Mouse (Mus musculus) MEL (cell line): ENCODE data around the gene Vps11. TPM values are rescaled to one million over a fixed set of nuclear protein-coding genes. Genes with fewer than 3 reads are reported as not detected.
A peak's percentile ranks its signal among the peaks of the same experiment; 100 is the strongest.

Experiments
- DNase-seq: peaks from one replicate; pipeline ENCODE4 v3.0.0; 2011; ENCODE audit warnings: low read depth, low spot score
- H3K27ac ChIP-seq: 2 replicates; pipeline ENCODE4 v1.5.1; 2012; ENCODE audit warnings: low read depth, mild to moderate bottlenecking, control low read depth, low read length, moderate library complexity; ENCODE audit not compliant: control insufficient read depth
- H3K27me3 ChIP-seq, 2 experiments: fragments of 150-350 bp in 1 of 2; sonication (generic) in 1 of 2; 2 replicates each; pipeline ENCODE4 v1.6.1; 2012; ENCODE audit warnings: low read length in 2 of 2, mild to moderate bottlenecking in 2 of 2, improper control_type of control experiment in 1 of 2, moderate library complexity in 1 of 2; ENCODE audit not compliant: insufficient read depth in 2 of 2, control insufficient read depth in 1 of 2
- H3K36me3 ChIP-seq, 2 experiments: 2 replicates each; pipeline ENCODE4 v1.6.1; 2012 to 2014; ENCODE audit warnings: low read length in 2 of 2, improper control_type of control experiment in 1 of 2, inconsistent platforms in 1 of 2, mild to moderate bottlenecking in 1 of 2; ENCODE audit not compliant: insufficient read depth in 2 of 2, control insufficient read depth in 1 of 2
- H3K4me1 ChIP-seq, 2 experiments: fragments of 150-350 bp in 1 of 2; sonication (generic) in 1 of 2; 2 replicates each; pipeline ENCODE4 v1.6.1; 2012; ENCODE audit warnings: low read length in 2 of 2, improper control_type of control experiment in 1 of 2, mild to moderate bottlenecking in 1 of 2; ENCODE audit not compliant: insufficient read depth in 2 of 2, control insufficient read depth in 1 of 2
- H3K4me3 ChIP-seq, 2 experiments: fragments of 150-350 bp in 1 of 2; sonication (generic) in 1 of 2; 2 replicates each; pipeline ENCODE4 v1.5.1; 2012; ENCODE audit warnings: low read depth in 2 of 2, low read length in 2 of 2, mild to moderate bottlenecking in 2 of 2, moderate library complexity in 2 of 2, control low read depth in 1 of 2, improper control_type of control experiment in 1 of 2; ENCODE audit not compliant: control insufficient read depth in 1 of 2, insufficient read depth in 1 of 2
- H3K79me2 ChIP-seq: 2 replicates; pipeline ENCODE4 v1.6.1; 2012; ENCODE audit warnings: mild to moderate bottlenecking, low read length, moderate library complexity; ENCODE audit not compliant: control insufficient read depth, poor library complexity, insufficient read depth
- H3K9ac ChIP-seq: 2 replicates; pipeline ENCODE4 v1.6.1; 2012; ENCODE audit warnings: low read depth, mild to moderate bottlenecking, control low read depth, low read length, moderate library complexity; ENCODE audit not compliant: control insufficient read depth, poor library complexity, severe bottlenecking
- H3K9me3 ChIP-seq: fragments of 150-350 bp; sonication (generic); replicated peaks from 2 replicates; pipeline ENCODE4 v1.6.1; 2012; ENCODE audit warnings: mild to moderate bottlenecking, low read length, improper control_type of control experiment, moderate library complexity; ENCODE audit not compliant: insufficient read depth
- BHLHE40 ChIP-seq: IDR thresholded peaks from 2 replicates; pipeline ENCODE4 v1.6.1; 2012; ENCODE audit warnings: low read depth, mild to moderate bottlenecking, inconsistent platforms, low read length, improper control_type of control experiment, borderline replicate concordance
- CTCF ChIP-seq, 3 experiments: IDR thresholded peaks in 2 of 3; conservative IDR thresholded peaks in 1 of 3; 2 replicates each; pipeline ENCODE4 v1.5.1; 2011 to 2012; ENCODE audit warnings: low read length in 3 of 3, low read depth in 2 of 3, mild to moderate bottlenecking in 2 of 3, improper control_type of control experiment in 1 of 3, inconsistent platforms in 1 of 3, mixed read lengths in 1 of 3, moderate library complexity in 1 of 3; ENCODE audit not compliant: control insufficient read depth in 1 of 3, insufficient read depth in 1 of 3, poor library complexity in 1 of 3, severe bottlenecking in 1 of 3
- E2F4 ChIP-seq: IDR thresholded peaks from 2 replicates; pipeline ENCODE4 v1.6.1; 2011; ENCODE audit warnings: low read depth, low read length, improper control_type of control experiment, borderline replicate concordance
- ELF1 ChIP-seq: IDR thresholded peaks from 2 replicates; pipeline ENCODE4 v1.6.1; 2014; ENCODE audit warnings: low read depth, mild to moderate bottlenecking, inconsistent platforms, low read length, improper control_type of control experiment, moderate library complexity
- EP300 ChIP-seq, 2 experiments: IDR thresholded peaks; 2 replicates each; pipeline ENCODE4 v1.6.1; 2011; ENCODE audit warnings: improper control_type of control experiment in 2 of 2, low read length in 2 of 2, low read depth in 1 of 2, mild to moderate bottlenecking in 1 of 2
- GATA1 ChIP-seq: IDR thresholded peaks from 2 replicates; pipeline ENCODE4 v1.6.1; 2011; ENCODE audit warnings: low read depth, low read length, improper control_type of control experiment
- HCFC1 ChIP-seq: IDR thresholded peaks from 2 replicates; pipeline ENCODE4 v1.6.1; 2012; ENCODE audit warnings: low read depth, mild to moderate bottlenecking, inconsistent platforms, low read length, improper control_type of control experiment, moderate library complexity
- KAT2A ChIP-seq: conservative IDR thresholded peaks from 2 replicates; pipeline ENCODE4 v1.6.1; 2012; ENCODE audit warnings: low read depth, low read length, improper control_type of control experiment, inconsistent platforms
- MAX ChIP-seq: IDR thresholded peaks from 2 replicates; pipeline ENCODE4 v1.6.1; 2011; ENCODE audit warnings: low read length, improper control_type of control experiment
- MAZ ChIP-seq: IDR thresholded peaks from 2 replicates; pipeline ENCODE4 v1.6.1; 2012; ENCODE audit warnings: low read depth, mild to moderate bottlenecking, inconsistent platforms, low read length, improper control_type of control experiment
- MEF2A ChIP-seq: IDR thresholded peaks from 2 replicates; pipeline ENCODE4 v1.6.1; 2014; ENCODE audit warnings: low read depth, mild to moderate bottlenecking, inconsistent platforms, low read length, improper control_type of control experiment; ENCODE audit not compliant: poor library complexity, insufficient replicate concordance, severe bottlenecking; ENCODE audit errors: extremely low read depth
- MXI1 ChIP-seq: IDR thresholded peaks from 2 replicates; pipeline ENCODE4 v1.6.1; 2011; ENCODE audit warnings: mild to moderate bottlenecking, low read depth, low read length, improper control_type of control experiment
- MYB ChIP-seq: IDR thresholded peaks from 2 replicates; pipeline ENCODE4 v1.6.1; 2011; ENCODE audit warnings: mild to moderate bottlenecking, low read depth, low read length, improper control_type of control experiment
- MYC ChIP-seq: IDR thresholded peaks from 2 replicates; pipeline ENCODE4 v1.6.1; 2011; ENCODE audit warnings: low read depth, mild to moderate bottlenecking, low read length, improper control_type of control experiment, moderate library complexity
- NELFE ChIP-seq: IDR thresholded peaks from 2 replicates; pipeline ENCODE4 v1.6.1; 2011; ENCODE audit warnings: low read depth, low read length, improper control_type of control experiment
- NRF1 ChIP-seq: IDR thresholded peaks from 2 replicates; pipeline ENCODE4 v1.6.1; 2014; ENCODE audit warnings: low read depth, mild to moderate bottlenecking, inconsistent platforms, low read length, improper control_type of control experiment, moderate library complexity; ENCODE audit not compliant: poor library complexity, insufficient read depth, severe bottlenecking
- POLR2A ChIP-seq, 2 experiments: IDR thresholded peaks; 2 replicates each; pipeline ENCODE4 v1.6.1; 2011 to 2012; ENCODE audit warnings: low read length in 2 of 2, mild to moderate bottlenecking in 2 of 2, control low read depth in 1 of 2, improper control_type of control experiment in 1 of 2, low read depth in 1 of 2, moderate library complexity in 1 of 2; ENCODE audit not compliant: control insufficient read depth in 1 of 2, insufficient read depth in 1 of 2, poor library complexity in 1 of 2
- POLR2AphosphoS2 ChIP-seq: IDR thresholded peaks from 2 replicates; pipeline ENCODE4 v1.6.1; 2011; ENCODE audit warnings: low read length, improper control_type of control experiment
- POLR2AphosphoS5 ChIP-seq: IDR thresholded peaks from 2 replicates; pipeline ENCODE4 v1.6.1; 2012; ENCODE audit warnings: low read depth, borderline replicate concordance, mild to moderate bottlenecking, inconsistent platforms, low read length, moderate library complexity, mixed read lengths
- SIN3A ChIP-seq: IDR thresholded peaks from 2 replicates; pipeline ENCODE4 v1.6.1; 2012; ENCODE audit warnings: low read length, improper control_type of control experiment, inconsistent platforms
- TBP ChIP-seq: IDR thresholded peaks from 2 replicates; pipeline ENCODE4 v1.8.0; 2011; ENCODE audit warnings: low read depth, low read length, improper control_type of control experiment
- TCF12 ChIP-seq: IDR thresholded peaks from 2 replicates; pipeline ENCODE4 v1.6.1; 2014; ENCODE audit warnings: low read depth, mild to moderate bottlenecking, inconsistent platforms, low read length, improper control_type of control experiment, moderate library complexity
- UBTF ChIP-seq: IDR thresholded peaks from 2 replicates; pipeline ENCODE4 v1.6.1; 2012; ENCODE audit warnings: low read depth, mild to moderate bottlenecking, inconsistent platforms, low read length, improper control_type of control experiment, moderate library complexity, borderline replicate concordance; ENCODE audit not compliant: insufficient read depth
- ZMIZ1 ChIP-seq: IDR thresholded peaks from 2 replicates; pipeline ENCODE4 v1.6.1; 2012; ENCODE audit warnings: low read depth, mild to moderate bottlenecking, inconsistent platforms, low read length, improper control_type of control experiment, moderate library complexity
- polyA plus RNA-seq, 2 experiments: library from polyadenylated mRNA; stranded (reverse) in 1 of 2; unstranded in 1 of 2; fragments of >175 nt in 1 of 2; fragments of >200 nt in 1 of 2; gene quantifications; 2 replicates each; pipeline versions ENCODE4 v1.2.1 to v1.2.4; 2012; ENCODE audit warnings: low replicate concordance in 2 of 2, low read depth in 1 of 2; ENCODE audit not compliant: insufficient read length in 2 of 2, insufficient read depth in 1 of 2, missing spikeins in 1 of 2
- total RNA-seq: library from RNA; depleted of rRNA; stranded (reverse); fragments of 300-350 nt; gene quantifications from 2 replicates; pipeline ENCODE4 v1.2.3, GENCODE M21; 2012

The Vps11 gene
- total and polyA plus RNA-seq, 3 experiments, result 18.6 to 27.1 TPM; not detected in 1

DNA sequence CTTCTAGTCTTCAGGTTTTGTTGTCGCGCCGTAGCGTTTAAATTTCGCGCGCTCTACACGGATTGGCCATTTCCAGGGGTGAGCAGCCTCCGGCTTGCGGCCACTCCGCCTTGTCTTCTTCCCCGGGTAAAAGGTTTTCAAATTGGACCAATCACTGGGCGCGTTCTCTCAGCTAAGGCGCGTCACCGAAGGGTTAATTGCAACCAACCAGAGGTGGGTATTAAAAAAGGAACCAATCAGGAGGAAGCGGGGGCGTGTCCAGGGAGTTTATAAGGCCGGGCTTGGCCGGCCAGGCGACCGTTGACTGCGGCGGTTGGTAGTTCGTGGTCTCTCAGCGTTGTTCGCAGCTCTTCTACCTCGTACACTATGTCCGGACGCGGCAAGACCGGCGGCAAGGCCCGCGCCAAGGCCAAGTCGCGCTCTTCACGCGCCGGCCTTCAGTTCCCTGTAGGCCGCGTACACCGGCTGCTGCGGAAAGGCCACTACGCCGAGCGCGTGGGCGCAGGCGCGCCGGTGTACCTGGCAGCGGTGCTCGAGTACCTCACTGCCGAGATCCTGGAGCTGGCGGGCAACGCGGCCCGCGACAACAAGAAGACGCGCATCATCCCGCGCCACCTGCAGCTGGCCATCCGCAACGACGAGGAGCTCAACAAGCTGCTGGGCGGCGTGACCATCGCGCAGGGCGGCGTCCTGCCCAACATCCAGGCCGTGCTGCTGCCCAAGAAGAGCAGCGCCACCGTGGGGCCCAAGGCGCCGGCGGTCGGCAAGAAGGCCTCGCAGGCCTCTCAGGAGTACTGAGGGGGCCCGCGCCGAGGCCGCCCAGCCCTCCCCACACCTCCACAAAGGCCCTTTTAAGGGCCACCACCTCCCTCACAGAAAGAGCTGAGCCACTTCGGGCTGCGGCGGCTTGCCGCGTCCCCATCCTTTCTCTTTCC lies 26.8 kb downstream of the Vps11 start, which contains the start of gene H2afx:
Gene H2afx (plus strand): TSS at position 299 of the 935 bp plus-strand sequence.
- Histone ChIP-seq H3K4me1 (peaks cover 0 to 3% of the 10 kb centered on the region in 2 experiments; a peak in 1 of 4 replicates), H3K4me3 (peak within 1 kb of the TSS; percentile 55 to 86), H3K27ac (peak within 1 kb of the TSS; percentile 93), H3K79me2 (peaks cover 24% of the 10 kb centered on the region), H3K9ac (peak within 1 kb of the TSS; percentile 99), H3K36me3 (peaks cover 0 to 6% of the 10 kb centered on the region in 2 experiments; a peak in 3 of 4 replicates), H3K27me3 (no peaks in the 10 kb centered on the region), H3K9me3 (no peaks in the 10 kb centered on the region)
- peak; percentile 100 for DNase-seq
- TF ChIP-seq CTCF (IDR thresholded peaks at IDR 0.05 in 2 of 3, conservative IDR thresholded peaks at IDR 0.05 in 1 of 3; ENCODE audit: control insufficient read depth in 1 of 3, insufficient read depth in 1 of 3, low read depth in 2 of 3, low read length in 3 of 3, poor library complexity in 1 of 3, severe bottlenecking in 1 of 3), result peak in 1 of 3 experiments; percentile 27; a peak in 1 of 6 replicates
- TF ChIP-seq MAZ, result no peak
- TF ChIP-seq MYC, result peak; percentile 50; the same call in 1 of the 2 replicates
- peak; percentile 96 for TF ChIP-seq POLR2AphosphoS5
- TF ChIP-seq ELF1, result no peak
- no peak for TF ChIP-seq KAT2A
- peak; percentile 100 for TF ChIP-seq NELFE
- peak; percentile 33; the same call in 1 of the 2 replicates for TF ChIP-seq MAX
- TF ChIP-seq MEF2A, result no peak
- TF ChIP-seq UBTF, result peak; percentile 98
- peak; percentile 100 for TF ChIP-seq POLR2AphosphoS2
- peak; percentile 100 for TF ChIP-seq E2F4
- TF ChIP-seq MXI1, result peak; percentile 77
- peak; percentile 62 for TF ChIP-seq TCF12
- TF ChIP-seq GATA1, result no peak
- peak; percentile 100 for TF ChIP-seq ZMIZ1
- peak; percentile 99 for TF ChIP-seq MYB
- peak; percentile 87; the same call in 1 of the 2 replicates for TF ChIP-seq SIN3A
- TF ChIP-seq EP300 (IDR thresholded peaks at IDR 0.05; ENCODE audit: low read depth in 1 of 2, low read length in 2 of 2), result peak in 1 of 2 experiments; percentile 71; a peak in 1 of 4 replicates
- TF ChIP-seq POLR2A (IDR thresholded peaks at IDR 0.05; ENCODE audit: control insufficient read depth in 1 of 2, insufficient read depth in 1 of 2, low read depth in 1 of 2, low read length in 2 of 2, poor library complexity in 1 of 2), result peak; percentile 100
- no peak for TF ChIP-seq NRF1
- peak; percentile 74; the same call in 1 of the 2 replicates for TF ChIP-seq HCFC1
- TF ChIP-seq TBP, result peak; percentile 99
- no peak for TF ChIP-seq BHLHE40
